Mouse (Mus musculus) spleen, postnatal 10 days (tissue): Measurements from ENCODE around the gene Ciita.

Experiments used
- DNase-seq, 2 experiments: peaks; one replicate each; pipeline ENCODE4 v3.0.0; 2021 to 2022; ENCODE audit warnings: low spot score in 2 of 2

Gene Ciita

GRCm38 (mm10) chr16:10551592-10551991 is 71.7 kb downstream of the Ciita start:
- no peak for DNase-seq

- DNase-seq, result no peak
These were observed 74.0 kb downstream of the Ciita start for GRCm38 (mm10) chr16:10553858-10554257.

GRCm38 (mm10) chr16:10559991-10560390 is 80.1 kb downstream of the Ciita start:
- no peak for DNase-seq

GRCm38 (mm10) chr16:10565278-10565885 is 85.5 kb downstream of the Ciita start:
- DNase-seq, result peak; percentile 40 to 80

DNA sequence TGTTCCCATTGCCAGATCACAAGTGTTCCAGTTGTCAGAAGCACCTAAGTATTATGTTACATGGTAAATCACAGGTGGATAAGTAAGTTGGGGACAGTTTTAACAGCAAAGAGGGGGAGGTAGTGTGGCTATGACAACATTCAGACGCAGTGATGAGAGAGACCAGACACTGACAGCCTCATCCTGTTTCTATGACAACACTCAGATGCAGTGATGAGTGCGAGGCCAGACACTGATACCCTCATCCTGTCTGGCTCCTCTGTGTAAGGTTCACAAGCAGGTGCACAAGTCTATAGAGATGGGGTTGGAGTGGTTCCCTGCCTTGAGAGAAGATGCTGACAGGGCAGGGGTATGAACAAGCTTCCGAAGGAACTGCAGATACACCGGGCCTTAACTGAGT is 87.3 kb downstream of the Ciita start:
- DNase-seq, result no peak

- no peak for DNase-seq
These were observed 90.0 kb downstream of the Ciita start for GRCm38 (mm10) chr16:10569809-10570395.

DNA sequence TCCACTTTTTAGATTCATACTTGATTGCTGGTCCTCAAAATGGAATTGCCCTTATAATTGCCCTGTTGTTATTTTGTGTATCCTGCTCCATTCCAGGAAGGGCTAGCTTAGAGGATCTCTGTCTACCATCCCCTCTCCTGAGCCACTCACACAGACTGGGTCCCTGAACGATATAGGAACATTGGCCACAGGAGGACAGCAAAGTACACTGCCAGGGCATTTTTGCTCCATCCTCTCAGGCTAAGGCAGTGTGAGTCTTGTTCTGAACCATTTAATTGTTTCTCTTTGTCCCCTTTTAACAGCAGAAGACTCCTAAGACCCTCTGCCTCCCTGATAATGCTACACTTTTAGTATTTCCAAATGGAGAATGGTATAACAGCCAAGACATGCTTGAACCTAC is 90.8 kb downstream of the Ciita start:
- peak; percentile 14 to 70 for DNase-seq

GRCm38 (mm10) chr16:10571820-10572219 is 92.0 kb downstream of the Ciita start:
- DNase-seq, result no peak

DNA sequence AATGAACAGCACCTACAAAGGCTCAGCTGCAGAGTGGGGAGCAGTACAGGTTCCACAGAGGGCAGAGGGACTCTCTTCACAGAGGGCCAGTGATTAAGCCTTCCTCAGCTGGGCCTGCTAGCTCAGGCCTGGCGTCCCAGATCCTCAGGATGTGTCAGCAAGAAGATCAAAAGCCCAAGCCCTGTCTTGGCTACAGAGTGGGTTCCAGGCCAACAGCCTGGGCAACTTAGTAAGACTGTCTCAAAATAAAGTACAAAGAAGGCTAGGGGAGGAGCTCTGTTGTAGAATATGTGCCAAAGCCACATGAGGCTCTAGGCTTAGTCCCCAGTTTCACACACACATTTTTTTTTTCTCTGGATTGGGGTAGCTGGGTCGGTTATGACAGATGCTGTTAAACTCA is 95.1 kb downstream of the Ciita start:
- no peak for DNase-seq

- no peak for DNase-seq
These were observed 96.1 kb downstream of the Ciita start for GRCm38 (mm10) chr16:10575915-10576314.

GRCm38 (mm10) chr16:10577548-10577947 is 97.7 kb downstream of the Ciita start:
- DNase-seq, result no peak
